Mouse (Mus musculus): ENCODE data around the gene Brms1. TPM values are rescaled to one million over a fixed set of nuclear protein-coding genes. Genes with fewer than 3 reads are reported as not detected.

The Brms1 gene
- total and polyA plus RNA-seq, 3 experiments = 22.8 to 50.9 (median 36.3) TPM

- Histone ChIP-seq H3K4me1 (ENCODE audit: control insufficient read depth in 1 of 2, insufficient read depth in 2 of 2) (peaks cover 0 to 13% of the 10 kb centered on the region in 2 experiments; a peak in 1 of 4 replicates), H3K27me3 (replicated peaks) (peaks cover 47% of the 10 kb centered on the region), H3K4me2 (ENCODE audit: insufficient read depth, low read depth, poor library complexity, severe bottlenecking) (peak overlapping the region; percentile 47; the same call in 1 of the 2 replicates), H3K9me3 (replicated peaks; ENCODE audit: low read length) (no peaks in the 10 kb centered on the region), H3K9ac (ENCODE audit: insufficient read depth, low read depth) (no peak overlapping the region), H3K27ac (ENCODE audit: insufficient read depth, low read depth) (no peak overlapping the region), H3K79me2 (replicated peaks; ENCODE audit: control insufficient read depth, extremely low read depth, insufficient read depth, poor library complexity, severe bottlenecking) (no peaks in the 10 kb centered on the region), H3K36me3 (replicated peaks in 1 of 2; ENCODE audit: control insufficient read depth in 1 of 2, insufficient read depth in 1 of 2, low read length in 1 of 2) (no peaks in the 10 kb centered on the region), H3K4me3 (replicated peaks in 1 of 3; ENCODE audit: low read depth in 2 of 3, low read length in 2 of 3, poor library complexity in 1 of 3) (no peak overlapping the region)
- no peak for DNase-seq (ENCODE audit: extremely low read depth)
- TF ChIP-seq ETS1 (conservative IDR thresholded peaks at IDR 0.05; ENCODE audit: low read depth, low read length) = no peak
- TF ChIP-seq UBTF (IDR thresholded peaks at IDR 0.05; ENCODE audit: low read depth, low read length) = no peak
- TF ChIP-seq CHD2 (IDR thresholded peaks at IDR 0.05; ENCODE audit: low read length) = no peak
- no peak for TF ChIP-seq NELFE (IDR thresholded peaks at IDR 0.05; ENCODE audit: low read depth, low read length)
- no peak for TF ChIP-seq KAT2A (IDR thresholded peaks at IDR 0.05; ENCODE audit: insufficient replicate concordance, low read length)
- TF ChIP-seq MEF2A (IDR thresholded peaks at IDR 0.05; ENCODE audit: borderline replicate concordance, low read depth, low read length) = no peak
- TF ChIP-seq MAX (IDR thresholded peaks at IDR 0.05; ENCODE audit: low read length) = no peak
- no peak for TF ChIP-seq JUN (IDR thresholded peaks at IDR 0.05; ENCODE audit: insufficient read depth, low read depth, low read length)
- TF ChIP-seq ZC3H11A (IDR thresholded peaks at IDR 0.05; ENCODE audit: low read depth, low read length) = no peak
- TF ChIP-seq POLR2A (IDR thresholded peaks at IDR 0.05; ENCODE audit: low read depth, low read length) = no peak
- TF ChIP-seq ELF1 (IDR thresholded peaks at IDR 0.05; ENCODE audit: low read depth, low read length) = no peak
- no peak for TF ChIP-seq TCF12 (IDR thresholded peaks at IDR 0.05; ENCODE audit: low read depth, low read length)
- TF ChIP-seq CHD1 (IDR thresholded peaks at IDR 0.05; ENCODE audit: low read depth, low read length) = no peak
- no peak for TF ChIP-seq IRF4 (IDR thresholded peaks at IDR 0.05; ENCODE audit: low read depth, low read length)
- TF ChIP-seq MYC (IDR thresholded peaks at IDR 0.05; ENCODE audit: low read depth, low read length) = no peak
- TF ChIP-seq GABPA (IDR thresholded peaks at IDR 0.05; ENCODE audit: insufficient replicate concordance, low read depth, low read length) = no peak
- TF ChIP-seq ZMIZ1 (IDR thresholded peaks at IDR 0.05; ENCODE audit: low read depth, low read length) = no peak
- no peak for TF ChIP-seq ZKSCAN1 (IDR thresholded peaks at IDR 0.05; ENCODE audit: borderline replicate concordance, low read depth, low read length)
- no peak for TF ChIP-seq E2F4 (IDR thresholded peaks at IDR 0.05; ENCODE audit: insufficient replicate concordance, low read depth, low read length)
- in situ Hi-C loops (cut with MboI; ENCODE audit: low pct_ligation_motif_present, low pct_unique_long_range_greater_than_20kb, low sequenced_read_pairs) = no loop called here
- dilution Hi-C loops (cut with MboI; ENCODE audit: extremely low pct_ligation_motif_present, extremely low pct_unique_long_range_greater_than_20kb, low sequenced_read_pairs) = no loop called here
These were observed 24.9 kb upstream of the Brms1 start for GRCm38 (mm10) chr19:5016221-5016742.

GRCm38 (mm10) chr19:5016782-5017181 is 24.4 kb upstream of the Brms1 start:
- no peaks in the 10 kb centered on the region for H3K36me3 ChIP-seq (replicated peaks in 1 of 2; ENCODE audit: control insufficient read depth in 1 of 2, insufficient read depth in 1 of 2, low read length in 1 of 2)
- H3K27ac ChIP-seq (ENCODE audit: insufficient read depth, low read depth) = no peak overlapping the region
- H3K4me2 ChIP-seq (ENCODE audit: insufficient read depth, low read depth, poor library complexity, severe bottlenecking) = peak overlapping the region; percentile 47; the same call in 1 of the 2 replicates
- no peaks in the 10 kb centered on the region for H3K79me2 ChIP-seq (replicated peaks; ENCODE audit: control insufficient read depth, extremely low read depth, insufficient read depth, poor library complexity, severe bottlenecking)
- dilution Hi-C loops (cut with MboI; ENCODE audit: extremely low pct_ligation_motif_present, extremely low pct_unique_long_range_greater_than_20kb, low sequenced_read_pairs) = no loop called here
- H3K4me1 ChIP-seq (ENCODE audit: control insufficient read depth in 1 of 2, insufficient read depth in 2 of 2) = peaks cover 0 to 13% of the 10 kb centered on the region in 2 experiments; a peak in 1 of 4 replicates
- H3K9ac ChIP-seq (ENCODE audit: insufficient read depth, low read depth) = no peak overlapping the region
- DNase-seq (ENCODE audit: extremely low read depth) = peak; percentile 69
- no peak overlapping the region for H3K4me3 ChIP-seq (replicated peaks in 1 of 3; ENCODE audit: low read depth in 2 of 3, low read length in 2 of 3, poor library complexity in 1 of 3)
- H3K9me3 ChIP-seq (replicated peaks; ENCODE audit: low read length) = no peaks in the 10 kb centered on the region
- peaks cover 42% of the 10 kb centered on the region for H3K27me3 ChIP-seq (replicated peaks)
- in situ Hi-C loops (cut with MboI; ENCODE audit: low pct_ligation_motif_present, low pct_unique_long_range_greater_than_20kb, low sequenced_read_pairs) = no loop called here
- TF ChIP-seq ZKSCAN1 (IDR thresholded peaks at IDR 0.05; ENCODE audit: borderline replicate concordance, low read depth, low read length) (no peak), UBTF (IDR thresholded peaks at IDR 0.05; ENCODE audit: low read depth, low read length) (no peak), GABPA (IDR thresholded peaks at IDR 0.05; ENCODE audit: insufficient replicate concordance, low read depth, low read length) (no peak), MXI1 (IDR thresholded peaks at IDR 0.05; ENCODE audit: low read depth, low read length) (peak; percentile 63; the same call in 1 of the 2 replicates), USF1 (IDR thresholded peaks at IDR 0.05; ENCODE audit: low read depth, low read length) (no peak), JUND (conservative IDR thresholded peaks at IDR 0.05; ENCODE audit: low read depth, low read length) (no peak), ETS1 (conservative IDR thresholded peaks at IDR 0.05; ENCODE audit: low read depth, low read length) (no peak), SIN3A (IDR thresholded peaks at IDR 0.05; ENCODE audit: low read length) (0 out of 2 replicates have a peak, but pooled peaks have one; percentile 30), BHLHE40 (IDR thresholded peaks at IDR 0.05; ENCODE audit: low read depth, low read length) (peak; percentile 90), CHD1 (IDR thresholded peaks at IDR 0.05; ENCODE audit: low read depth, low read length) (no peak), E2F4 (IDR thresholded peaks at IDR 0.05; ENCODE audit: insufficient replicate concordance, low read depth, low read length) (no peak), RCOR1 (conservative IDR thresholded peaks at IDR 0.05; ENCODE audit: low read depth, low read length) (no peak), ZMIZ1 (IDR thresholded peaks at IDR 0.05; ENCODE audit: low read depth, low read length) (no peak), ELF1 (IDR thresholded peaks at IDR 0.05; ENCODE audit: low read depth, low read length) (no peak), MAZ (IDR thresholded peaks at IDR 0.05; ENCODE audit: low read depth, low read length) (no peak), MAX (IDR thresholded peaks at IDR 0.05; ENCODE audit: low read length) (peak; percentile 73), EP300 (IDR thresholded peaks at IDR 0.05; ENCODE audit: low read length) (no peak), RAD21 (IDR thresholded peaks at IDR 0.05; ENCODE audit: low read depth, low read length) (peak; percentile 36), POLR2A (IDR thresholded peaks at IDR 0.05; ENCODE audit: low read depth, low read length) (no peak), USF2 (conservative IDR thresholded peaks at IDR 0.05; ENCODE audit: low read depth, low read length) (no peak; the same call in 1 of the 2 replicates), NRF1 (IDR thresholded peaks at IDR 0.05; ENCODE audit: low read depth, low read length) (no peak)

Data from CH12.LX (cell line).